Mouse (Mus musculus): ENCODE measurements around the gene Lrrc9.

DNA sequence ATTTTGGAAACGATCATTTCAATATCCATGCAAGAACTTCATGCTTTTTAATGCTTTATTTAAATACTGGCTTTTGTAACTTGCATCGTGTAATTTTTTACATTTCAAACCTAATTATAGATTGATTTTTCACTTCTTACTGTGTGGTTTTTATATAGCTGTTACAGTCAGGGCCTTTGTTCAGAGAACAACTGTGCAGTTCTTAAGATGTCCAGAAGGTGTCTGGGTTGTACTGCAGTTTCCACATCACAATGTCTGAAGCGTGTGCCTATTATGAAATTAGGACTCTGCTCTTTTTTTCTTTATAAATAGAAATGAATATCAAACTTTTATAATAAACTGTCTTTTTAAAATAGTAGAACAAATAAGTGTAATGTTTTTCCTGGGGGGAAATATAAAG, 73.8 kb downstream of the Lrrc9 start:
- TF ChIP-seq TCF3 (IDR thresholded peaks at IDR 0.05; ENCODE audit: insufficient read length, low read depth), result no peak
- TF ChIP-seq POLR2A (IDR thresholded peaks at IDR 0.05; ENCODE audit: insufficient read length, low read depth), result no peak
- TF ChIP-seq USF1 (IDR thresholded peaks at IDR 0.05; ENCODE audit: low read depth), result no peak
- TF ChIP-seq MAX (IDR thresholded peaks at IDR 0.05; ENCODE audit: low read depth), result no peak
- no peak for TF ChIP-seq TCF12 (IDR thresholded peaks at IDR 0.05; ENCODE audit: insufficient read depth, poor library complexity, severe bottlenecking)
- no peak for TF ChIP-seq E2F4 (IDR thresholded peaks at IDR 0.05; ENCODE audit: insufficient read depth)
- TF ChIP-seq POLR2AphosphoS2 (IDR thresholded peaks at IDR 0.05; ENCODE audit: insufficient read length, low read depth), result no peak
- no peak for TF ChIP-seq REST (IDR thresholded peaks at IDR 0.05; ENCODE audit: insufficient read depth, insufficient read length)

All from myocyte (in vitro differentiated cells).